Mouse (Mus musculus) kidney, postnatal 0 days (tissue): Measurements from ENCODE around the gene Clba1. TPM values are rescaled to one million over a fixed set of nuclear protein-coding genes. Genes with fewer than 3 reads are reported as not detected.
A peak's percentile ranks its signal among the peaks of the same experiment; 100 is the strongest.

Experiments
- ATAC-seq: fragments of 200-750 bp; cut with Nextera tagmentation; replicated peaks from 2 replicates; pipeline ENCODE4 v1.8.0; 2017; ENCODE audit warnings: low read depth, moderate number of reproducible peaks, moderate TSS enrichment, moderate library complexity; ENCODE audit not compliant: low FRiP score
- DNase-seq: peaks from one replicate; pipeline ENCODE4 v3.0.0-alpha.2; 2016; ENCODE audit warnings: low spot score
- H3K27ac ChIP-seq: fragments of 300-500 bp; sonication (generic); 2 replicates; pipeline ENCODE4 v1.5.1; 2014; ENCODE audit warnings: mild to moderate bottlenecking
- H3K27me3 ChIP-seq: fragments of 300-500 bp; sonication (generic); 2 replicates; pipeline ENCODE4 v1.6.1; 2014; ENCODE audit warnings: low read length, mixed read lengths; ENCODE audit not compliant: insufficient read depth
- H3K36me3 ChIP-seq: fragments of 300-500 bp; sonication (generic); 2 replicates; pipeline ENCODE4 v1.6.1; 2014; ENCODE audit warnings: low read length, mixed read lengths; ENCODE audit not compliant: insufficient read depth
- H3K4me1 ChIP-seq: fragments of 300-500 bp; sonication (generic); replicated peaks from 2 replicates; pipeline ENCODE4 v1.6.1; 2014; ENCODE audit warnings: antibody characterized with exemption, low read length, mixed read lengths; ENCODE audit not compliant: insufficient read depth
- H3K4me2 ChIP-seq: fragments of 300-500 bp; sonication (generic); 2 replicates; pipeline ENCODE4 v1.6.1; 2014; ENCODE audit warnings: mild to moderate bottlenecking, low read length, moderate library complexity, mixed read lengths
- H3K4me3 ChIP-seq: fragments of 300-500 bp; sonication (generic); replicated peaks from 2 replicates; pipeline ENCODE4 v1.5.1; 2014; ENCODE audit warnings: low read depth, low read length
- H3K9ac ChIP-seq: fragments of 300-500 bp; sonication (generic); 2 replicates; pipeline ENCODE4 v1.6.1; 2014; ENCODE audit warnings: low read depth, low read length
- H3K9me3 ChIP-seq: fragments of 300-500 bp; sonication (generic); replicated peaks from 2 replicates; pipeline ENCODE4 v1.6.1; 2016; ENCODE audit warnings: low read length, inconsistent platforms, mixed read lengths
- CTCF ChIP-seq: IDR thresholded peaks from 2 replicates; pipeline ENCODE4 v1.5.1; 2016; ENCODE audit warnings: antibody characterized with exemption, low read depth, mild to moderate bottlenecking, moderate library complexity
- WGBS: fragments of 180-500 bp; shearing (Covaris S2); extraction: QIAGEN DNeasy Blood & Tissue Kit; methylation state at CpG from one replicate; pipeline ENCODE4 v1.1.7; 2014; 5-methylcytosine and 5-hydroxymethylcytosine counted together
- polyA plus RNA-seq: library from polyadenylated mRNA; unstranded; fragments of >200 nt; fragmentation: Nextera tagmentation; extraction: Ambion mirVana; gene quantifications from 2 replicates; pipeline ENCODE4 v1.2.1, GENCODE M21; 2015

The Clba1 gene
- polyA plus RNA-seq, 1 experiment from 2014 or later, result 16.0 TPM

- Histone ChIP-seq H3K27me3 (no peaks in the 10 kb centered on the region), H3K4me3 (no peak overlapping the region), H3K36me3 (no peaks in the 10 kb centered on the region), H3K4me1 (no peaks in the 10 kb centered on the region), H3K27ac (no peak overlapping the region), H3K9ac (no peak overlapping the region), H3K4me2 (no peak overlapping the region), H3K9me3 (no peaks in the 10 kb centered on the region)
- 64% methylated on average over 7 of the region's 7 CpGs for WGBS
- no peak for TF ChIP-seq CTCF
- DNase-seq (no peak), ATAC-seq (no peak)
These were observed 46.0 kb downstream of the Clba1 start for GRCm38 (mm10) chr12:112854610-112855333.

- WGBS, result 58% methylated on average over 3 of the region's 3 CpGs
- peak; percentile 33; the same call in 1 of the 2 replicates for TF ChIP-seq CTCF
- no peak for ATAC-seq
These were observed 47.6 kb downstream of the Clba1 start for GRCm38 (mm10) chr12:112856338-112856737.

GRCm38 (mm10) chr12:112857021-112857925, 48.5 kb downstream of the Clba1 start:
- TF ChIP-seq CTCF, result no peak
- WGBS, result 56% methylated on average over 9 of the region's 9 CpGs

More at GRCm38 (mm10) chr12:112856338-112856737, 47.6 kb downstream of the Clba1 start:
- Histone ChIP-seq H3K9me3 (no peaks in the 10 kb centered on the region), H3K4me1 (no peaks in the 10 kb centered on the region), H3K27ac (no peak overlapping the region), H3K36me3 (no peaks in the 10 kb centered on the region), H3K27me3 (no peaks in the 10 kb centered on the region), H3K4me2 (no peak overlapping the region), H3K9ac (no peak overlapping the region), H3K4me3 (no peak overlapping the region)
- DNase-seq, result peak; percentile 29

GRCm38 (mm10) chr12:112858581-112859336, 50.0 kb downstream of the Clba1 start:
- no peaks in the 10 kb centered on the region for H3K9me3 ChIP-seq
- TF ChIP-seq CTCF, result no peak
- H3K4me3 ChIP-seq, result no peak overlapping the region
- no peak for DNase-seq
- 93% methylated on average over 9 of the region's 9 CpGs for WGBS
- H3K4me1 ChIP-seq, result no peaks in the 10 kb centered on the region
- no peak overlapping the region for H3K27ac ChIP-seq
- ATAC-seq, result no peak
- H3K27me3 ChIP-seq, result no peaks in the 10 kb centered on the region
- H3K4me2 ChIP-seq, result no peak overlapping the region
- no peak overlapping the region for H3K9ac ChIP-seq
- H3K36me3 ChIP-seq, result no peaks in the 10 kb centered on the region

More at GRCm38 (mm10) chr12:112857021-112857925, 48.5 kb downstream of the Clba1 start:
- H3K27me3 ChIP-seq, result no peaks in the 10 kb centered on the region
- ATAC-seq, result no peak
- no peaks in the 10 kb centered on the region for H3K4me1 ChIP-seq
- H3K9me3 ChIP-seq, result no peaks in the 10 kb centered on the region
- no peak overlapping the region for H3K9ac ChIP-seq
- H3K4me2 ChIP-seq, result no peak overlapping the region
- H3K4me3 ChIP-seq, result no peak overlapping the region
- DNase-seq, result no peak
- no peaks in the 10 kb centered on the region for H3K36me3 ChIP-seq
- no peak overlapping the region for H3K27ac ChIP-seq

GRCm38 (mm10) chr12:112859930-112860329, 51.2 kb downstream of the Clba1 start:
- Histone ChIP-seq H3K4me1 (no peaks in the 10 kb centered on the region), H3K36me3 (no peaks in the 10 kb centered on the region), H3K4me3 (no peak overlapping the region), H3K27ac (no peak overlapping the region), H3K4me2 (no peak overlapping the region), H3K9ac (no peak overlapping the region), H3K9me3 (no peaks in the 10 kb centered on the region), H3K27me3 (no peaks in the 10 kb centered on the region)
- no peak for DNase-seq
- WGBS, result 60% methylated on average over 8 of the region's 8 CpGs
- ATAC-seq, result no peak
- TF ChIP-seq CTCF, result no peak

- H3K4me1 ChIP-seq, result no peaks in the 10 kb centered on the region
- ATAC-seq (no peak; the same call in 1 of the 2 replicates), DNase-seq (no peak)
- no peak overlapping the region for H3K9ac ChIP-seq
- H3K27me3 ChIP-seq, result no peaks in the 10 kb centered on the region
- no peak overlapping the region for H3K27ac ChIP-seq
- no peak overlapping the region for H3K4me2 ChIP-seq
- no peaks in the 10 kb centered on the region for H3K9me3 ChIP-seq
- H3K4me3 ChIP-seq, result no peak overlapping the region
- WGBS, result 66% methylated on average over 7 of the region's 7 CpGs
- no peaks in the 10 kb centered on the region for H3K36me3 ChIP-seq
- no peak for TF ChIP-seq CTCF
These were observed 52.0 kb downstream of the Clba1 start for GRCm38 (mm10) chr12:112860765-112861164.
